Mouse (Mus musculus): ENCODE measurements around the gene Cnot2. TPM values are rescaled to one million over a fixed set of nuclear protein-coding genes. Genes with fewer than 3 reads are reported as not detected.

Cnot2 gene
- total RNA-seq, 2 experiments from 2014 or later = 60.3 to 66.9 TPM

DNA sequence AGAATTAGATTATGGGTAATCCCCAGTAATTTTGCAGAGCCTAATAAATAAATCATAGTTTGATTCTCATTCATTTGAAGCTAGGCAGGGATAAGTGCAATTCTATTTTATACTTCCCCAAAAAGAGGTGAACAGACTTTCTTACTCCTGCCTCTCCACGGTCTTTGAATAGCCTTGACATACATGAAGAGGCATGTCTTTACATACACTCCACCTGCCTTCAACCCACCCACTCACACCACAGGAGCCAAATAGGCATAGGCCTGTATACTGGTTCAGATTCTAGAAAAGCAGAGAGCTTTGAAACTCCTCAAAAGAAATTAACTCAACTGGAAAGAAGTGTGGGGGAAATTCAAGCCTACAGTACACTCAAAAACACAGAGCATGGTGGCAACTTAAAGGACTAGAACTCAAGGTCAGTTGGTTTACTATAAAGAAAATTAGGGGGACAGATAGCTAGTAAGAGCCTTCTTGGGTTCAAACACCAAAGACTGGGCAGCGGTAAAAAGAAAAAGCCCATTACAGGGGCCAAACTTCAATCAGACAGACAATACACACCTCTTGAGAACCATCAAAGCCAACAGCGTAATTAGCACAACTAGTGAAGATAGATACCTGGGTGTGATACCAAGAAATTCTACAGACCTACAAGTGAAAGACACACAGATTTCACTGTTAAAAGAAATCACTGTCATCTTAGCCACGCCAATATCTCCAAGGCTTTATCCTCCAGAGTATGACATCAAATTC is 18.4 kb downstream of the Cnot2 start:
- DNase-seq = no peak

DNA sequence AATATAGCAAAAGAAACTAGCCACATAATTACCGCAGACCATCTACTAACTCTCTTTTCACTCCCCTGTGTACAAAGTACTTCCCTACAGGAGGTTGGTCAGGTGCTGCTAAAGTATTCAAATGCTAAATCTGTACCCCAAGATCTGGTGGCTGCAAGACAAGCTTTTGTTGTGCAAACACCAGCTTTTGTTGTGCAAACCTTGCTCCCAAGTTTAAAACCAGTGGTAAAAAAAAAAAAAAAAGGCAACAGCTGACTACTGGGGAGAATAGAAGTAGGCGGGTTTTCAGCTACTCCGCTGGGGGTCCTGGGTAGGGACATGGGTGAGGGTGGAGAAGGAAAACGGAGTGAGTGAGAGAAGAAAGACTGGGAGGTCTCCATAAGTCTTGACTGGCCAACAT is 19.1 kb downstream of the Cnot2 start:
- no peak for DNase-seq

DNA sequence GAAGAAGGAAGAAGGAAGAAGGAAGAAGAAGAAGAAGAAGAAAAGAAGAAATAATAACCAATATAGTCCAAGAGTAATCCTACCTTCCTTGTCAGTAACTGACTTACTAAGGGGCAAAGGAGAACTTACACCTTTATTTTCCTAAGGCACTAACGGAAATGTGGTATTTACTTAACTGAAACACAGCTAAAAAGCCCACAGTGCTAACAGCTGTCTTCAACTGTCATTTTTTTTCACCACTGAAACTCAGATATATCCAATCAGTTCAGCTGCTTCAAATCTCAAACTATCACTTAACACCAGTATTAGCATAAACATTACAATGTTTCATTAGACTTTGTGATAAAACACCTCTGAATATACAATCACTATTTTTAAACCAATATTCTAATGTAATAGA is 22.1 kb downstream of the Cnot2 start:
- DNase-seq = no peak

DNA sequence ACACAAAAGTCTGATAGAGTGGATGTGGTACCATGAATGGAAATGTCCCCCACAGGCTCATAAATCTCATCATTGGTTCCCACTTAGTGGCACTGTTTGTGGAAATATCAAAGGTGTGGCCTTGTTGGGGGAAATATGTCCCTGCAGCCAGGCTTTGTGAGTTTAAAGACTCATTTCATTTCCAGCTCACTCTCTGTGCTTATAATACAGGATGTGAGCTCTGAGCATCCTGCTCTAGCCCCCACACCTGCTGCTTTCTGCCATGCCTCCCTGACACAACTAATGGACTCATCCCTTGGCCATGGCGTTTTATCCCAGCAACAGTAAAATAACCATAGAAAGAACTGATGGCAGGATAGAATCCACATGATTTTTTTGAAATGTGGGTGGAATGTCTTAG is 24.1 kb downstream of the Cnot2 start:
- DNase-seq = no peak

DNA sequence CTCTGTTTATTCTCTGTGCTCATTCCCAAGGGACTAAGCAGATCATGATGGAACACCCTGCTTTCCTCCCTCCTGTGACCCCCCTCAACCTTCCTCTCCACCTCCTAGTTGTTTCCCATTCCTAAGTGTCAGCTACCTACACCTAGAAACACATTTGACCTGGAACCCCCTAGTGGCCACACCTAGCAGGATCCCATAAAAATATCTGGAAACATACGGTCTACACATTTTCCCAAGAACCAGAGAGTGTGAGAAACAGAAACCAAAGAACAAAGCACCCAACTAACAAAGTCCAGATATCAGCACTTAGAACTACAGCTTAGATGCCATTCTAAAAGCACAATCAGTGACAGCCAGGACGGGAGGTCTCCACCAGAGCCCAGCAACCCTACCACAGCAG is 26.9 kb downstream of the Cnot2 start:
- DNase-seq = no peak

DNA sequence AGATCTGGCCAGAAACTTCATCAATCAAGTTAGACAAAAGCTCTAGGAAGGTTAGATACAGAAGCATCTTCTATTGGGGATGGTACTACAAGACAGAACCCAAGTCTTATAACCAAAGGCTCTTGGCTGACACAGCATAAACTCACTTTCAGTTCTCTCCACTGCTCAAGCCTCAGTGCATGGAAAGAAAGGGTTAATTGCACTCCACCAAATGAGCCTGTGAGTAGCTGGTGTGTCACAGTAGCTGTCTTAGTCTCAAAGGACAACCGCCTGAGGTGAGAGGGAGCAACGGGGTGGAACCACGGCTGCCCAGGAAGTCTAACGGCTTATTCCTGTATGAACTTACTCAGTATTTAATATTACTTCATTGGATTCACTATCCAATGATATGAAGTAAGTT is 33.4 kb downstream of the Cnot2 start:
- DNase-seq = no peak

DNA sequence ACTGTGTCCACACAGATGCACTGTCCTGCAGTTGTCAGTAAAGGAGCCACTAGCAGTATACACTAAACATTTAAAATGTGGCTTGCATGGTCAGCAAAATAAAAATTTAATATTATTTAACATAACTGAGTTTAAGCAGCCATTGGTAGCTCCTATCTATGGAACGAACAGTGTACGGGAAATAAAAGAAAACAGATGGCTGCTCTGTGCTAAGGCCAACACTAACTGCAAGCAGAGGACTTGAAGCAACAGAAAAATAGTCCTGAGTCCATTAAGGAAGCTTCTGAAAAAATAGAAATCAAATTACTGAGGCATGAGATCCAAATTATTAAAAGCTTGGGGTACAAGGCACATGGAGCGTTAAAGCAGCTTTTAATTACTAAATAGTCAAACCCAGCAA is 35.1 kb downstream of the Cnot2 start:
- DNase-seq = no peak

DNA sequence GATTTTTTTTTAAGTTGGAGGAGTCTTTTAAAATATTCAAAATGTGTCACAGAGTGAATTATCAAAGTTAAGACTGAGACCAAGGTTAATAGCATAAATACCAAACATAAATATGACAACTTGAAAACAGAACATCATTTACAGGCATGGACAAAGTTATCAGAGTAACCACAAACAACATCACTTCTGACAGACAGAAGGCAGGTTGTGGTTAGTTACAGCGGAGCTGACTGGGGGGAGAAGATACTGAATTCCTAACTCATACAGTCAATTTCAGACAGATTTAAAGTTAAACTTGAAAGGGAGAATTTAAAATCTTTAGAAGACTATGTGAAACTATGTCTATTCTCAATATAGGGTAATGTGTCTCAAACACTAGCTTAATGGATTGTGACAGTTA is 38.2 kb downstream of the Cnot2 start:
- DNase-seq = no peak

DNA sequence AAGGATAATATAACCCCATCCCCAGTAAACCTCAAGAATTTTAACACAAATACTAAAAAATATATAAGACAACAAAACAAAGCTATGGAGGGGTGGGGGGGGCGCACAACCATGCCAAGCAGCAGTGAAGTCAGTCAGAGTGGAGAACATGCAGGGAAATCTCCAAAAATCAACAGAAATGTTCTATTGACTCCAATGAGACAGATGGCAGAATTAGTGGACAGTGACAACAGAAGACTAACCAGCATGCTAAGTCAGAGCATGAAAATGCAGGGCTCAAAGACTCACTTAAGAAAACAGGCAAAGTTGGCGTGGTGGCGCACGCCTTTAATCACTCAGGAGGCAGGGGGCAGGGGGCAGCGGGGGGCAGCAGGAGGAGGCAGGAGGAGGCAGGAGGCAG is 40.6 kb downstream of the Cnot2 start:
- no peak for DNase-seq

DNA sequence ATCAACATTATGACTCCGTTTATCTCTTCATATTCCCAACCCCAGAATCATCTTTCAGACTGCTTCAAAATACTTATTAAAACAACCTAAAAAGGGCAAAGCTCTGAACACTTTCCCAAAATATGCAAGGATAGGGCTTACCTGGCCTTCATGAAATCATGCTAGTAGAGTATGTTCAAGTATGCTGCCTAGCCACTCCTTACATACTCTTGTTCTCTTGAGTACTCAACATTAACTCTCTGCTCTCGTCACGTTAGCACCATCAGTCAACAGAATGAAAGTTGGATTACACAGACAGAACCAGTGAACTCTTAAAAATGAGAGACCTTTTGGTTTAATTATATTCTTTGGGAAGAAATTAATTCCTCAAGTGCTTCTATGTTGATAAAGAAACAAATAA is 43.8 kb downstream of the Cnot2 start:
- no peak for DNase-seq

DNA sequence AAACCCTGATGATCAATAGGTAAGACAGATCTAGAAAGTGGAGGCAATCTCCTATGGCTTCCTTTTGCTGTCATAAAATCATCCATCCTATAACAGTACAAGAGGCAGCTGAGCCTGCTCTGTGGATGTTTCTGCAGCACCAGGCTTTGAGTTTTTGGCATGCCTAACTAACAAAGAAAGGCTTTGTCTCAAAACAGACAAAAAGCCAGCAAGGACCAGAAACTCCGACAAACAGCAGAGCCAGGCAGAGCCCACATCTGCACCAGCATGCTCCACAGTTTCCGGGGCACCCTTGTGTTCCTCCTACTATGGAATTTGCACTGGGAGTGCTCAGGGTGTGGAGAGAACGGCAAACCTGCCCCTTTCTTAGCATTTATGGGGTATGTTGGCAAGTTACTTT is 47.0 kb downstream of the Cnot2 start:
- DNase-seq = no peak

DNA sequence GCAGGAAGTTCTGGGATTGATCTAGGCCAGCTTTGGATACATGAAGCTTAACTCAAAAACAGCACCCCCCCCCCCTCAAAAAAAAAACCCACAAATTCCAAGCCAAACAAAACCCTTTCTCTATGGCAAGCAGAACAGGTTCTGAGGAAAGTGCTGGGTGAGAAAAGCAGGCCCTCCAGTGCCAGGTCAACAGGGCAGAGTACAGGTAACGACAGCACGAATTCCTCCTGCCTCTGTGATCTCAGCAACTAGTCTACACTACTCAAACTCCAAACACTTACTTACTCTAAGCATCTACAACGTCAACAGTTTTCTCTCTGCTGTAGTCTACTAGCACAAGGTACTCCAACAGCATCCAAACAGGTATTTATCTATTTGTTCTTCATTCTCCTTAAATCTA is 48.8 kb downstream of the Cnot2 start:
- no peak for DNase-seq

DNA sequence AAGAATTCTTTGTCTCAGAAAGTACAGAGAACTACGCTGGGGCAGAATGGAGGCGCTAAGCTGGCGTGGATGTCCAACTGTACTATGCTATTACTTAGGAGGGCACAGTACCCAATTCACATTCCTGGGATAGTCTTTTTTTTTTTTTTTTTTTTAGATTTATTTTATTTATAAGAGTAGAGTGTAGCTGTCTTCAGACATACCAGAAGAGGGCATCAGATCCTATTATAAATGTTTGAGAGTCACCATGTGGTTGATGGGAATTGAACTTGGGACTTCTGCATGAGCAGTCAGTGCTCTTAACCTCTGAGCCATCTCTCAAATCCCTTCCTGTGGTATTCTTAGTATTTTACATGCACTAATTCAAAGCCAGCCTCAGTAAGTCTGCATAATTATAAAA is 50.2 kb downstream of the Cnot2 start:
- no peak for DNase-seq

DNA sequence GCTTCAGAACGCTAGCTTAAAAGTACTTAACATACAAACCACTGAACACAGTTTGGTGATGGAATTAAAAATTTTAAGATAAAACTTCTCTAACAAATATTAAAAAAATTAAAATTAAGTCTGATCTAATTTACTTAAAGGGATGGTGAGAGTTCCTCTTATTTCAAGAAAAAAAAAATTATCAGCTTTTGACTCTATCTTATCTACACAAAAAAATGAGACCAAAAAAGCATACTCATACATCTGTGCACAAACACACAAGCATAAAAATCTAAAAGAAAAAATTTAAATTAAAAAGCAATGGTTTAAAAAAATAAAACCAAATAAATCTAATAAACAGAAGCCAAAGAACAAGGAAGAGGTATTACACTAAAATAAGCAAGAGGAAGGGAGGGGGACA is 61.7 kb downstream of the Cnot2 start:
- DNase-seq = no peak

DNA sequence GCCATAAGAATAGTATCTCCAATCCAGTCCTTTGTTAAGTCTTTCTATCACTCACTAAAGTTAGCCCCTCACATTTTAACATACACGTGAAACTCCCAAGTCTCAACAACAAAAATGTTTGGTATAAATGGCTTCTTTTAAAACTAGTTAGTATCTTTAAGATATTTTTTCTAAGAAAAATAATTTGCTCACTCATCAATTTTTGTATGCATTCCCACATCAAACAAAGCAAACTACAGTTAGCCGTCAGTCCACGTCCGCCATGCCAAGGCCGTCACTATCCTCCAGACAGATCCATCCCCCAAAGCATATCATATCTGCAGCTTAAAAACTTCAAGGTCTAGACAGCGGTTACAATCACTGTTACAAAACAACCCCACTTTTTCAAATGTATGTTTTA is 65.7 kb downstream of the Cnot2 start:
- DNase-seq = no peak

DNA sequence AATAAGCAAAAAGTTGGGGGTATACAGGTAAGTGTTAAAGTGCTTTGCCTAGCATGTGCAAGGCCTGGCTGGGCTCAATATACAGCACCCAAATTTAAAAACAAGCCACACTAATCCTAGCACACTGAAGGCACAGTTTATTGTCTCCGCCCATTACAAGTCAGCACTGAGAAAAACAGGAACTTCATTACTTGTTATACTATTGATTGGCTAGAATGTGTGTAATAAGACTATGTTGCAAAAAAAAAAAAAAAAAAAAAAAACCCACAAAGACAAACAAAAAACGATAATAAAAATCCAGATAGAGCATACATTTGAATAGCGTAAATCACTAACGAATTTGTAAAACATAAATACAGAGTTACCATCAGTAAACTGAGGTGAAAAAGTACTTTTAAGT is 66.2 kb downstream of the Cnot2 start:
- DNase-seq = no peak

DNA sequence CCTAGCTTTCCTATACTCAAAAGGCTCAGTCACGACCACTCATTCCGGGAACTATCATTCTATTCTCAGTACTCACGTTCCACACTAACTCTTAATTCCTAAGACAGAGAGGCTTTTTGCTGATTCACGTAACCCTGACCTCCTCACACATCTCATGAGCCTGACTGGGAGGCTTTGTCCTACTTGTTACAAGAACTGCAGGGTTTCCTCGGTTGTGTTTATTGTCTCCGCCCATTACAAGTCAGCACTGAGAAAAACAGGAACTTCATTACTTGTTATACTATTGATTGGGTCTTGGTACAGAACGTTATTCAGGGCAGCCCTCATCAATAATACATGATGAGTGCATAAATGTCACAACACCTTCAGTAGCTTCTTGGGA is 68.1 kb downstream of the Cnot2 start:
- no peak for DNase-seq

DNA sequence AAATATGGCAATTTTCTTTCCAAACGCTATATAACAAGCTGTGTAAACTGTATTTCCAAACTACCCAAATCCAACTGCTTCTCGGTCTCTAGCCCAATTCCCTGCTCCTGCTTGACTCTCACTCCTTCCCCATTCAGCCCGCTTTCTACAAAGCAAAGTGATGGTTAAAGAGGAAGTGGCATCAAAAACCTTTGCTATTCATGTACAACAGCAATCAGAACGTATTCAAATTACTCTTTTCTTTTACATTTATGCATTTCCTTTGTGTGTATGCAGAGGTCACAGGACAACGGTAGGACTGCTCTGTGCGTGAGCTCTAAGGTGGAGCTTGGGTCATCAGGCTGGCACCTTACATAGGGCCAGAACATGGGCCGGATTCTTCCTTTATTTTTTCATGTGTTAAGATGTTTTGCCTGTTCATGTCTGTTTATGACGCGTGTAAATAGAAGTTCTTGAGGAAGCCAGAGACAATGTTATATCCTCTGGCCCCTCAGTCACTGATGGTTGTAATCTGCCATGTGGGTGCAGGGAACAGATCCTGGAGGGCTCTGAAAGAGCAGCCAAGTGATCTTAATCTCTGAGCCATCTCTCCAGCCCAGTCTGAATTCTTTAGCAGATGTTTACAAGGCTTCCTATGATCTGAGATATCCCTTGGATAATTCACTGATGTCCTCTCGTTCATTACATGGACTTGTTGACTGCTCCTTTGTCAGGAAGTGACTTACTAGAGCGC is 68.6 kb downstream of the Cnot2 start:
- DNase-seq = no peak

DNA sequence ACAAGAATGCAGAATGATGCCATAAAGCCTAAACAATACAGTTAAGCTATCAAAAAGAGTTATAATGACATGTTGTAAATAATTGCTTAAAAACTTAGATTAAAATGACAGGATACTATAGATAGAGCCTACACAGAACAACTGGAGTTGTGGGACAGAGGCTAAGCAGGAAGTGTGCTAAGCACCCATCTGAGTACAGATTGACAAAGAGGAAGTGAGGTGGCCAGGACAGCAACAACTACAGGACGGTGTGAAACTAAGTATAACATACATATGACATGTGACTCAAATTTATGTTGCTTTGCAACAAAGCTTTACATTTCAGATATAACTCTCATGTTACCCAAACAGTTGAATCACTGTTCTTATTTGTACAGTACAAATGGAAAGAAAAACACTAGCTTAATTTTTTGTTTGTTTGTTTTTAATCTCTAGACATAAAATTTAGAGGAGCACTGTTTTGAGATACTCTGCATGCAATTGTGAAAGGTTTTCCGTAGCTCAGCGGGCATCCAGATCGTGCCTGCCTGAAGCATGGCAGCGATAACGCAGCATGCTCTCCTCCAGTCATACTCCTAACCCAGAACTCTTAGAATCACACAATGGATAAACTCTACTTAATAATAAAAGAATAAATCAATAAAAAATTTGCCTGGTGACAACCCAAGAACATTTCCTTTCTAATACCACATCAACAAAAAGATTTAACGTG is 75.9 kb downstream of the Cnot2 start:
- no peak for DNase-seq

DNA sequence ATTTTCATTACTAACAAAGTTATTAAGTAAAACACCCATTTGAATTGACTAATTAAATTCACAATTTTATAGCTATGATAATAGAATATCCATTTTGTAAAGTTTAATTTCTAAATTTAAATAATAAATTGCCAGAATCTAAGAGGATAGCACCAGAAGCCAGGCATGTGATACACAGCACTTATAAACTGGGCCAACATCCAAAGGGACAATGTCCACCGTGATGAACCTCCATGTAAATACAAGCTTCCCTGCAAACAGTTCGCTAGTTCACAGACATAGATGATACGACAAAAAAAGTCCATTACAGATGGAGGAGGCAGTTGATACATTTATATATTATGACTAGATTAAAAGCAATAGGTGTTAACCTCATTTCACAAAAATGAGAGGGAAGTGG is 88.5 kb downstream of the Cnot2 start:
- DNase-seq = no peak

DNA sequence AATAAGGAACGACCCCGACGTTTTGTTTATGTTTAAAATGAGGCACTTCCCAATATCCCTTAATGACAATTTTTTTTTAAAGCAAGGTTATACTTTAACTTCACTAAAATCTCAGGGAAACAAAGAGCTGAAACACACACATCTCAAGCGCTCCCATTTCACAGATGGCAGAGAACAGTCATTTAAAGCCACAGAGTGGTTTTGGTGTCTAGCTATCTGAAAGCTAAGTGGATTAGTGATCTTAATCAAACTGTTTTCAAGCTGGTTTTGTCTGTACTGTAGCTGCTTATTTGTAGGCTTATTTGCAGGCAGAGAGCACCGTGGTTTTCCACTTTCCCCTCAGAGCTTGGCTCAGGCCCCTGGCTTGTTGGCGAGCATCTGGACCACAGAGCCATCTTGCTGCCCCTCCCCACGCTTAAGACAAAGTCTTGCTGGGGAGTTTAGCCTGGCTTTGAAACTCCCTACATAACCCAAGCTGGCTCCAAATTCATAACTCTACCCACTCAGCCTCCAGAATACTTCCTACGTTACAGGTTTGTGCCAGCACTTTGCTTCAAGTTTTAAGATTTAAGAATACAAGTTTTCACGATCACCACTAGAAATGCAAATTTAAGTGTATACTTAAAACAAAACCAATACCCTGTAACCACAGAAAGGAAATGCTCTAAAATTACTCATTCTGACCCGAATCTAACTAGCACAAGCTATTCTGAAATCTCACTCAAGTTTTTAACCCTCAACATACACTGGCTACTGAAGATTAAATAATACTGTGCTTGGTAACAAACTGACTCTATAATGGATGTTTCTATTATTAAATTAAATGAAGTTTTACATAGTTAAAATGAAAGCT is 94.2 kb downstream of the Cnot2 start:
- no peak for DNase-seq

DNA sequence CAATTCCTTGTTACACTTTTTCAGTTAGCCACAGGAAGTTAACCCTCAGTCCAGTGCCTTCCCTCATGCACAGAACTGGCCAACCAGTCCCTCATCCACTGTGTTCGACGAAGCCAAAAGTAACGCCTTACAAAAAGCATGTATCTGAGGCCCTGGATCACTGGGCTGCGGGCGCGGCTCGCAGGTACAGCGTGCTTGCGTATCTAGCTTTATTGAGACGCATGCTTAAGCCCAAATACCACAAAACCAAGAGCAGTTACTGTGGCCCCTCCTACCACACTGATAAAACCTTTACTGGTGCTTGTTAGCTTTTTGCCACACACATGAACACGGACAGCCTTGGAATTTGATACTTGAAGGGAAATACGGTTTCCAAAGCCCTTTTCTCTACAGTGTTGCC is 99.4 kb downstream of the Cnot2 start:
- no peak for DNase-seq

DNA sequence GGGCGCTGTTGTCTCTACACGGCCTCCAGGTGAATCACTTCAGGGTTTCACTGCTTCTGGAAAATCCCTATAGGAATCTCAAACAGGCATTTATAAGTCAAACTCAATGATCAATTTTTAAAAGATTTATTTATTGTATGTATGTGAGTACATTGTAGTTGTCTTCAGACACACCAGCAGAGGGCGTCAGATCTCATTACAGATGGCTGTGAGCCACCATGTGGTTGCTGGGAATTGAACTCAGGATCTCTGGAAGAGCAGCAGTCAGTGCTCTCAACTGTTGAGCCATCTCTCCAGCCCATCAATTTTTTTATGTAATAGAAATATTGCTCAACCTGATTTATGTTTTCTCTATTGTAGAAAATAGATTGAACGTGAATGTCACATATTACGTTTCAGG is 100.3 kb downstream of the Cnot2 start:
- no peak for DNase-seq
